Mouse (Mus musculus): ENCODE results near the gene Mid1.

DNA sequence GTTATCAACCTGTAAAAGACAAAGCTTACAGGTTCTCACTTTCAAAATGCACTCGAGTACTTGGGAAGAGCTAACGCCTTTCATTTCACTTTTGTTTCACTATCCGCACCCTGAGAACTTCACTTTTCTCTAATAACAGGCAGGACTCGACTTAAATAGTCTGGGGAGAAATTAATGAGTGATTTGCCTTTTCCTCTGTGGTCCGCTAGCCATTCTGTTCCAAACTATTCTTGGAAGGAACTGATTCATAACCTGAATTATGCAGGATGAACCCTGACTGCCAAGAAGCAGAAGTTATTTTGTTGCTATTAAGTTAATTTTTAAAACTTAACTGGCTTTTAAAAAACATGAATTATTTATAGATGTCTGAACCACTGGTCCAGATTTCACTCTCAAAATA lies 120.8 kb downstream of the Mid1 start:
- no peak for TF ChIP-seq POLR2A (IDR thresholded peaks at IDR 0.05; ENCODE audit: extremely low read depth, insufficient read depth, low read length)
- no peak for TF ChIP-seq CTCF (IDR thresholded peaks at IDR 0.05; ENCODE audit: low read depth, low read length)
